Mouse (Mus musculus): ENCODE results near the gene Gramd2. TPM values are rescaled to one million over a fixed set of nuclear protein-coding genes. Genes with fewer than 3 reads are reported as not detected.
A peak's percentile ranks its signal among the peaks of the same experiment; 100 is the strongest.

Gramd2 gene
- polyA plus RNA-seq, 1 experiment from 2014 or later = 5.4 TPM

DNA sequence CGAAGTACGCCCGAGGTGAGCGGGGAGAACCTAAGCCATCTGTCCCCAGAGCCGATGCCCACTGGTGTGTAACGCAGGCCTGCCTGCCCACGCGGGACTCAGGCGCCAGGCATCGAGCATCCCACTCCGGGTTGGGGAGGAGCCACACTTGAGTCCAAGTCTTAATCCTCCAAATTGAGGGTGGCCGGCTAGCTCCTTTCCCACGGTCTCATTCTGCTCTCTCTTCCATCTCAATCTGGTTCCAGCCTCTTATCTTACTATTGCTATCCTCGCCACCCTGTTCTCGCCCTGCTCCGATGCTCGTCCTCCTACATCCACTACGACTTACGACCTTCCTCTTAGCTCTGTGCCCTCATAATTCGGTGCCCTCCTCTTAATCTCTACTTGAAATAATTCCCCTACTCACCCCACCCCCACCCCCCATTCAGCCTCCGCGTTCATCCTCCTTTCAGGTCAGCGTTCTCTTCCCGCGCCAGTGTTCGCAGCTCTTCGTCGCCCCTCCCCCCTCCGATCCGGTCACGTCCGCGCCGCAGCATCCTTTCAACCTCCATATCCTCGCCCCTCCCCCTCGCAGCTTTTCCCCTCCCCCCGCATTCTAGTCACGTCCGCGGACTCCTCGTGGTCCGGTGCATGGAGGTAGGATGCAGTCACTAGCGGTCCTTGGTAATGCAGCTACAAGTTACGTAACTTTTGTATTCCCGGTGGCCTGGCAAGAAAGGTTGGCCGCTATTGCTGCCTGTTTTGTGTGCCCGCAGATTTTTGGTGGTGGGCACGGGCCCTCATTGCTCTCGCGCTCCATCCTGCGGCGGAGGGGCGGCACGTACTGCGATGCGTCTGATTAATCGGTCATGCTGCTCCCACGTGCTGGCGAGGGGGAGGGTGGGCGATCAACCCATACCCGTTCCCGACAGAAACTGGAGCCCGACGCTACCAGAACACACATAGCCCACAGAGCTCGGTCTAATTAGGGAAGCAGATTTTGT lies 23.0 kb upstream of the Gramd2 start:
- under 1% methylated on average over 64 of the region's 65 CpGs for WGBS
- H3K4me2 ChIP-seq (ENCODE audit: low read depth, low read length) = peak overlapping the region; percentile 62
- peak; percentile 20 for ATAC-seq (ENCODE audit: low read depth)

DNA sequence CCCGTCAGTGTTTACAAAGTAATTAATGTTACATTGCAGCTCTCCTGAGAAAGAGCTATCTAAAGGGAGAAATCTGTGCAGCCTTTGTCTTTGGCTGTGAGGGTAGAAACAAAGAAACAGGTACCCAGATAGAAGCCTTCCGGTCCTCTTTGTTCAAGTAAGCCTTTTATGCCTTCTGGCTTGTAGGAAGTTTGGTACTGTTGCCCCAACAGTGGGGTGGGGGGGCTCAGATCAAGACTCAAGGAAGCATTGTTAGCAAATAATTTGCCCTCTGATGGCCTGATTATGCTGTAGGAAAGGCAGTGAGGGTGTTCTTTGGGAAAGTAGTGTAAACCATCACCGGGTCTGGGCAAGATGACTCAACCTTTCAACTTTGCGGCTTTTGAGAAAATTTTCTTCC lies 21.8 kb upstream of the Gramd2 start:
- H3K4me3 ChIP-seq (ENCODE audit: low read depth, low read length) = peak overlapping the region; percentile 85
- DNase-seq (ENCODE audit: low spot score) (peak; percentile 32), ATAC-seq (ENCODE audit: low read depth) (no peak)
- H3K4me1 ChIP-seq (ENCODE audit: control insufficient read depth, insufficient read depth, low read length) = peaks cover 42% of the 10 kb centered on the region
- 6% methylated on average over 4 of the region's 4 CpGs for WGBS
- peaks cover 29% of the 10 kb centered on the region for H3K36me3 ChIP-seq (ENCODE audit: control insufficient read depth, insufficient read depth, low read length)
- peak overlapping the region; percentile 98 for H3K27ac ChIP-seq (replicated peaks; ENCODE audit: low read depth, low read length)
- no peaks in the 10 kb centered on the region for H3K9me3 ChIP-seq (ENCODE audit: control insufficient read depth, low read length)
- H3K27me3 ChIP-seq (replicated peaks; ENCODE audit: control insufficient read depth, insufficient read depth, low read length) = no peaks in the 10 kb centered on the region
- H3K4me2 ChIP-seq (ENCODE audit: low read depth, low read length) = peak overlapping the region; percentile 62
- H3K9ac ChIP-seq (ENCODE audit: low read depth, low read length) = peak overlapping the region; percentile 93

More for the DNA sequence above, 23.0 kb upstream of the Gramd2 start:
- Histone ChIP-seq H3K4me1 (ENCODE audit: control insufficient read depth, insufficient read depth, low read length) (peaks cover 42% of the 10 kb centered on the region), H3K27me3 (replicated peaks; ENCODE audit: control insufficient read depth, insufficient read depth, low read length) (no peaks in the 10 kb centered on the region), H3K36me3 (ENCODE audit: control insufficient read depth, insufficient read depth, low read length) (peaks cover 22% of the 10 kb centered on the region), H3K9me3 (ENCODE audit: control insufficient read depth, low read length) (no peaks in the 10 kb centered on the region), H3K9ac (ENCODE audit: low read depth, low read length) (peak overlapping the region; percentile 93), H3K4me3 (ENCODE audit: low read depth, low read length) (peak overlapping the region; percentile 85), H3K27ac (replicated peaks; ENCODE audit: low read depth, low read length) (peak overlapping the region; percentile 98)
- DNase-seq (ENCODE audit: low spot score) = peak; percentile 93

DNA sequence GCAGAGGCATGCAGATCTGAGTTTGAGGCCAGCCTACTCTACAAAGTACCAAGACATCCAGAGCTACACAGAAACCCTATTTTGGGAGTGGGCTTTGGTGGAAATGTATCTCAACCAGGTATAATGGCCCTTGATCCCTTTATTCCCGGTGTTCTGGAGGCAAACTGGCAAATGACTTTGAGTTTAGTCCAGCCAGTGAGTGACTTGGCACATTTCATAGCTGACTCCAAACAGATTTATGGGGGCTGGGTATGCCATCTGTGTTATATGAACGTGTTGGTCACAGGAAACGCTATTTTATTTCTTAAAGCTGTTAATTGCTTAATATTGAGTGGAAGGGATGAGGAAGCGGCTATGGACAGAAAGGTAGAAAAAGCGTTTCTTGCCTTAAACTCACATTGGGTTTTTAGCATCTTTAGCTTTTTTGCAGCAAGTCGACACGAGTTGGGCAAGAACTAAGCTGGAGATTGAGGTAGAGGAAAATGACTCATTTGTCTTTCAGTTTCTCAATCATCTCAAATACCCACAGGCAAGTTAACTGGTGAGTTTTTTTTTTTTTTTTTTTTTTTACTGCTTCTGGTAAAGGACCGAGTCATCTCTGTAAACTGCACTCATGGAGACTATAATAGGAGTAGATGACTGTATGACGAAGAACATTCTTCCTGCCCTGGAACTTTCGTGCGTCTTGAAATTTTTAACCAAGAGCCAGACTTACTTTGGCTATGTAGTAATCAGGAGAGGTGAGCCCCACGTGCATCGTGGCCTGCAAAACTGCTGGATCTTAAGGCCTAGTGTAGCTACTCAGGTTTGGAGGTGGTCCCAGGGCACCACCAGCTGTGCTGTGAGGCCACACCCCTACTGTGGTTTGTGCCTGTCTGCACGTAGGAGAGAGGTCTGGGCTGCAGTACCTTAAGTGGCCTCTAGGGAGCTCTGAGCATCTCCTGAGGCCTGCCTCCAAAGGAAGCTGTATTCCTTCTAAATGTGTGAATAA lies 20.6 kb upstream of the Gramd2 start:
- 21% methylated on average over 14 of the region's 14 CpGs for WGBS
- ATAC-seq (ENCODE audit: low read depth) (peak; percentile 51), DNase-seq (ENCODE audit: low spot score) (peak; percentile 93)
- peak overlapping the region; percentile 62 for H3K4me2 ChIP-seq (ENCODE audit: low read depth, low read length)
- H3K4me3 ChIP-seq (ENCODE audit: low read depth, low read length) = peak overlapping the region; percentile 85
- no peaks in the 10 kb centered on the region for H3K9me3 ChIP-seq (ENCODE audit: control insufficient read depth, low read length)
- peaks cover 42% of the 10 kb centered on the region for H3K4me1 ChIP-seq (ENCODE audit: control insufficient read depth, insufficient read depth, low read length)
- H3K27ac ChIP-seq (replicated peaks; ENCODE audit: low read depth, low read length) = peak overlapping the region; percentile 71
- no peaks in the 10 kb centered on the region for H3K27me3 ChIP-seq (replicated peaks; ENCODE audit: control insufficient read depth, insufficient read depth, low read length)
- peak overlapping the region; percentile 93 for H3K9ac ChIP-seq (ENCODE audit: low read depth, low read length)
- peaks cover 37% of the 10 kb centered on the region for H3K36me3 ChIP-seq (ENCODE audit: control insufficient read depth, insufficient read depth, low read length)

DNA sequence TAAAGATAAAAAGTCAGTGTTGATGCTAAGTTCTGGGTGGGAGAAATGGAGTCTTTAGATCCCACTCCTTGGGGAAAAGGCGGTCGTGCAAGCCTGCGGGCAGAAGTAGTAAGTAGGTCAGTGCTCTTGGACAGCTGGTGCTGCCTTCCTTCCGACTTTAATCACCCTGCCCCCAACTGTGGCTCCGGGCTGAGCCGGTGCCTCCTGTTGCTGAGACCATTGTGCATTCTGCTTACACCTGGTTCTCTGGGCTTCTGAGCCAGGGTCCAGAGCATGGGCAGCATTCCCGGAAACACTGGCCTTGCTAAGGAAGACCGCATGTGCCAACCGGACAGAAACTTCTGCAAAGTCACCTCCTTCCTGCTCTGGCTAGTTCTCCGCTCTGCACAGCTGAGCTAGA lies 19.5 kb upstream of the Gramd2 start:
- WGBS = 50% methylated on average over 10 of the region's 10 CpGs
- DNase-seq (ENCODE audit: low spot score) (peak; percentile 56), ATAC-seq (ENCODE audit: low read depth) (no peak)
- Histone ChIP-seq H3K36me3 (ENCODE audit: control insufficient read depth, insufficient read depth, low read length) (peaks cover 46% of the 10 kb centered on the region), H3K27ac (replicated peaks; ENCODE audit: low read depth, low read length) (peak overlapping the region; percentile 55), H3K4me2 (ENCODE audit: low read depth, low read length) (peak overlapping the region; percentile 62), H3K9me3 (ENCODE audit: control insufficient read depth, low read length) (no peaks in the 10 kb centered on the region), H3K4me1 (ENCODE audit: control insufficient read depth, insufficient read depth, low read length) (peaks cover 42% of the 10 kb centered on the region), H3K9ac (ENCODE audit: low read depth, low read length) (peak overlapping the region; percentile 43), H3K27me3 (replicated peaks; ENCODE audit: control insufficient read depth, insufficient read depth, low read length) (no peaks in the 10 kb centered on the region), H3K4me3 (ENCODE audit: low read depth, low read length) (peak overlapping the region; percentile 15; the same call in 1 of the 2 replicates)

DNA sequence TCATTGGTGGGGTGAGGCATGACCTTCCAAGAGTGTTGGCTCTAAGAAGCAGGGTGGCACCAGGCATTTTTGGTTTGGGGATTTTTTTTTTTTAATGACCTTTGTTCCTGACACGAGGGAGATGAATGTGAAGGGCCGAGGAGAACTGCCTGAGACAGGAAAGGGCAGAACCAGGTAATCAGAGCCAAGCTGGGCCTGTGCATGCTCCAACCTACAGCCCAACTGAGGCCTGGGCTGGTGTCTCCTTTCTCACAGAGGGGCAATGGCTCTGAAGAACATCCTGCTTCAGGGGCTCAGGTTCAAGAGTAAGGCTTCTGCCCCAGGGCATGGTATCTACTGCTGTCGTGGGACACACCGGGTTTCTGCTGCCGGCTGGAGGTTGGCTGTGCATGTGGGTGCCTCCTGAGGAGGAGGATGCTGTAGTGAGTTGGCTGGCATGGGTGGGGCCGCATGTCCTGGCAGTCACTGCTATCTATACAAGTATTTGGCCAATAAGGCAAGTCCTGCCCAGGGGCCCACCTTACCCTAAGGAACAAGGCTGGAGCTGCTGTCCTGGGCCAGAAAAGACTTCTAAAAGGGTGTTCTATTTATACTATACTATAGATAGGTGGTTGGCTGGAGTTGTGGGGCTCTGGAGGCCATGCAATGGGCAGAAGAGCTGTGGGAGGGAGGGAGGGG lies 18.5 kb upstream of the Gramd2 start:
- Histone ChIP-seq H3K9me3 (ENCODE audit: control insufficient read depth, low read length) (no peaks in the 10 kb centered on the region), H3K4me2 (ENCODE audit: low read depth, low read length) (peak overlapping the region; percentile 62; the same call in 1 of the 2 replicates), H3K9ac (ENCODE audit: low read depth, low read length) (no peak overlapping the region), H3K4me3 (ENCODE audit: low read depth, low read length) (no peak overlapping the region), H3K27me3 (replicated peaks; ENCODE audit: control insufficient read depth, insufficient read depth, low read length) (no peaks in the 10 kb centered on the region), H3K36me3 (ENCODE audit: control insufficient read depth, insufficient read depth, low read length) (peaks cover 56% of the 10 kb centered on the region), H3K27ac (replicated peaks; ENCODE audit: low read depth, low read length) (no peak overlapping the region; the same call in 1 of the 2 replicates), H3K4me1 (ENCODE audit: control insufficient read depth, insufficient read depth, low read length) (peaks cover 42% of the 10 kb centered on the region)
- ATAC-seq (ENCODE audit: low read depth) = no peak
- WGBS = 71% methylated on average over 6 of the region's 6 CpGs
- no peak for DNase-seq (ENCODE audit: low spot score)

DNA sequence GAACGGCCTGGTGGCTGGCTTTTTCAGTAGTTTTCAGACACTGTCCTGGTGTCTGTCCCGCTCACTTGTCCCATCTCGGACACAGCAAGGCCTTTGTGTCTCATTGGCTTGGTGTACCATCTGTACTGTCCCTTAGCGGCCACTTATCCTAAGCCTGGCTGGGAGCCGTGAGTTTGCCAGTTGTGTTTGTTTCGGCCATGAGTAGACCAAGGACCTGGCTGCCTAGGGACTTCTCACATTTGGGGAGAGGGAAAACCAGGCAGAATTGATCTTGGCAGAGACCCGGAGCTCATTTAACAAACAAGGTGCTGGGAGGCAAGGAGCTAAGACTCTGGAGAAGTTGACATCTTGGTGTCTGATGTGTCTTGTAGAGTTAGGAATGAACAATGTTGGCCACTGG lies 16.7 kb upstream of the Gramd2 start:
- H3K9ac ChIP-seq (ENCODE audit: low read depth, low read length) = no peak overlapping the region
- H3K27me3 ChIP-seq (replicated peaks; ENCODE audit: control insufficient read depth, insufficient read depth, low read length) = no peaks in the 10 kb centered on the region
- H3K27ac ChIP-seq (replicated peaks; ENCODE audit: low read depth, low read length) = no peak overlapping the region
- H3K36me3 ChIP-seq (ENCODE audit: control insufficient read depth, insufficient read depth, low read length) = peaks cover 74% of the 10 kb centered on the region
- no peak overlapping the region for H3K4me3 ChIP-seq (ENCODE audit: low read depth, low read length)
- ATAC-seq (ENCODE audit: low read depth) (no peak), DNase-seq (ENCODE audit: low spot score) (no peak)
- H3K9me3 ChIP-seq (ENCODE audit: control insufficient read depth, low read length) = no peaks in the 10 kb centered on the region
- no peak overlapping the region for H3K4me2 ChIP-seq (ENCODE audit: low read depth, low read length)
- peaks cover 36% of the 10 kb centered on the region for H3K4me1 ChIP-seq (ENCODE audit: control insufficient read depth, insufficient read depth, low read length)
- WGBS = 79% methylated on average over 7 of the region's 7 CpGs

DNA sequence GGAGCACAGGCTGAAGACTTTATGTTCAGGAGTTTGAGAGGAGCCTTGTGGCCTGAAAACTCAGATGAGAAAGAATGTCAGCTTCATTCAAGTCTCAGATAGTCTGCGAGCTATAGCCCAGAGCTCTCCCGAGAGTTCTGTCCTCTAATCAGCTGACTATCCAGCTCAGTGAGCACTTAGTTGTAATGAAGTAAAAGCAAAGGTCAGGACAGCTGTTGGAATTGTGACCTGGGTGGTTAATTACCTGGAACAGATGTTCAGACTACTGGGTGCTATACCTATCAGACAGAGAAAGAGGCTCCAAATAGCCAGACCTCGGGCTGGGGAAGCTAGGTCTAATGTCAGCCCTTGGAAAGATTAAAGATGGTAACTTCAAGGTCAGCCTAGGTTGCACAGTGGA lies 16.0 kb upstream of the Gramd2 start:
- H3K9me3 ChIP-seq (ENCODE audit: control insufficient read depth, low read length) = no peaks in the 10 kb centered on the region
- ATAC-seq (ENCODE audit: low read depth) = no peak
- peaks cover 29% of the 10 kb centered on the region for H3K4me1 ChIP-seq (ENCODE audit: control insufficient read depth, insufficient read depth, low read length)
- peaks cover 81% of the 10 kb centered on the region for H3K36me3 ChIP-seq (ENCODE audit: control insufficient read depth, insufficient read depth, low read length)
- H3K4me3 ChIP-seq (ENCODE audit: low read depth, low read length) = no peak overlapping the region
- no peak overlapping the region for H3K4me2 ChIP-seq (ENCODE audit: low read depth, low read length)
- WGBS = 56% methylated on average over 3 of the region's 3 CpGs
- H3K27me3 ChIP-seq (replicated peaks; ENCODE audit: control insufficient read depth, insufficient read depth, low read length) = no peaks in the 10 kb centered on the region
- DNase-seq (ENCODE audit: low spot score) = no peak
- H3K9ac ChIP-seq (ENCODE audit: low read depth, low read length) = no peak overlapping the region
- H3K27ac ChIP-seq (replicated peaks; ENCODE audit: low read depth, low read length) = no peak overlapping the region

Data from embryonic facial prominence, embryonic 14.5 days (tissue).